Mouse (Mus musculus): ENCODE data around the gene Atp8b5. TPM values are rescaled to one million over a fixed set of nuclear protein-coding genes. Genes with fewer than 3 reads are reported as not detected.

The Atp8b5 gene
- total RNA-seq (2021), result under 1 TPM; 0.28 to 0.52 TPM
- long read RNA-seq, experiment 1, partial matches to known transcripts, result 1 of 1 reads
- long read RNA-seq, experiment 1, other reads (novel, unspliced or antisense), result 0 of 1 reads
- long read RNA-seq, experiment 2, result 0 reads

GRCm38 (mm10) chr4:43266623-43267322, at the start of gene Atp8b5:
TSS of gene Atp8b5 (plus strand) at chr4:43267159.
- DNase-seq (ENCODE audit: low spot score in 2 of 2), result peak; percentile 71 to 80

- no peak for DNase-seq (ENCODE audit: low spot score in 2 of 2)
These were observed 49.0 kb upstream of the Atp8b5 start for GRCm38 (mm10) chr4:43217997-43218396.

GRCm38 (mm10) chr4:43231821-43232220, 35.1 kb upstream of the Atp8b5 start:
- DNase-seq (ENCODE audit: low spot score in 2 of 2), result no peak

GRCm38 (mm10) chr4:43232985-43233384, 34.0 kb upstream of the Atp8b5 start:
- no peak for DNase-seq (ENCODE audit: low spot score in 2 of 2)

GRCm38 (mm10) chr4:43233489-43233888, 33.5 kb upstream of the Atp8b5 start:
- DNase-seq (ENCODE audit: low spot score in 2 of 2), result no peak

GRCm38 (mm10) chr4:43236898-43237297, 30.1 kb upstream of the Atp8b5 start:
- DNase-seq (ENCODE audit: low spot score in 2 of 2), result no peak

GRCm38 (mm10) chr4:43240716-43241115, 26.2 kb upstream of the Atp8b5 start:
- DNase-seq (ENCODE audit: low spot score in 2 of 2), result no peak

GRCm38 (mm10) chr4:43244022-43244421, 22.9 kb upstream of the Atp8b5 start:
- peak in 1 of 2 experiments; percentile 50 for DNase-seq (ENCODE audit: low spot score in 2 of 2)

GRCm38 (mm10) chr4:43245776-43246175, 21.2 kb upstream of the Atp8b5 start:
- no peak for DNase-seq (ENCODE audit: low spot score in 2 of 2)

GRCm38 (mm10) chr4:43248026-43248425, 18.9 kb upstream of the Atp8b5 start:
- DNase-seq (ENCODE audit: low spot score in 2 of 2), result no peak

- DNase-seq (ENCODE audit: low spot score in 2 of 2), result no peak
These were observed 18.1 kb upstream of the Atp8b5 start for GRCm38 (mm10) chr4:43248909-43249308.

- no peak for DNase-seq (ENCODE audit: low spot score in 2 of 2)
These were observed 15.7 kb upstream of the Atp8b5 start for GRCm38 (mm10) chr4:43251269-43251668.

- no peak for DNase-seq (ENCODE audit: low spot score in 2 of 2)
These were observed 9.9 kb upstream of the Atp8b5 start for GRCm38 (mm10) chr4:43257040-43257439.

GRCm38 (mm10) chr4:43258556-43258955, 8.4 kb upstream of the Atp8b5 start:
- no peak for DNase-seq (ENCODE audit: low spot score in 2 of 2)

GRCm38 (mm10) chr4:43259435-43259834, 7.5 kb upstream of the Atp8b5 start:
- DNase-seq (ENCODE audit: low spot score in 2 of 2), result no peak

GRCm38 (mm10) chr4:43260096-43260495, 6.9 kb upstream of the Atp8b5 start:
- DNase-seq (ENCODE audit: low spot score in 2 of 2), result no peak

GRCm38 (mm10) chr4:43262821-43263220, 4.1 kb upstream of the Atp8b5 start:
- no peak for DNase-seq (ENCODE audit: low spot score in 2 of 2)

- no peak for DNase-seq (ENCODE audit: low spot score in 2 of 2)
These were observed 813 bp upstream of the Atp8b5 start for GRCm38 (mm10) chr4:43266146-43266545.

GRCm38 (mm10) chr4:43267323-43267658, 332 bp downstream of the Atp8b5 start:
- DNase-seq (ENCODE audit: low spot score in 2 of 2), result no peak

- no peak for DNase-seq (ENCODE audit: low spot score in 2 of 2)
These were observed 18.5 kb downstream of the Atp8b5 start for GRCm38 (mm10) chr4:43285476-43285875.

- no peak for DNase-seq (ENCODE audit: low spot score in 2 of 2)
These were observed 20.3 kb downstream of the Atp8b5 start for GRCm38 (mm10) chr4:43287305-43287704.

GRCm38 (mm10) chr4:43294001-43294400, 27.0 kb downstream of the Atp8b5 start:
- no peak for DNase-seq (ENCODE audit: low spot score in 2 of 2)

- DNase-seq (ENCODE audit: low spot score in 2 of 2), result no peak
These were observed 42.9 kb downstream of the Atp8b5 start for GRCm38 (mm10) chr4:43309696-43310338.
